Mouse (Mus musculus) thymus, postnatal 14 days (tissue): ENCODE measurements around the gene Itga6.
A peak's percentile ranks its signal among the peaks of the same experiment; 100 is the strongest.

Experiments used
- DNase-seq: peaks from one replicate; pipeline ENCODE4 v3.0.0; 2021

Itga6 gene

GRCm38 (mm10) chr2:71764961-71765735, 19.7 kb downstream of the Itga6 start:
- no peak for DNase-seq

- no peak for DNase-seq
Measured at GRCm38 (mm10) chr2:71766007-71766406, 20.6 kb downstream of the Itga6 start.

- no peak for DNase-seq
Measured at GRCm38 (mm10) chr2:71767019-71767610, 21.7 kb downstream of the Itga6 start.

- no peak for DNase-seq
Measured at GRCm38 (mm10) chr2:71771762-71772161, 26.3 kb downstream of the Itga6 start.

GRCm38 (mm10) chr2:71773714-71774113, 28.3 kb downstream of the Itga6 start:
- DNase-seq = no peak

GRCm38 (mm10) chr2:71774246-71774951, 29.0 kb downstream of the Itga6 start:
- DNase-seq = no peak

GRCm38 (mm10) chr2:71775201-71775611, 29.8 kb downstream of the Itga6 start:
- DNase-seq = no peak

GRCm38 (mm10) chr2:71779266-71779888, 34.0 kb downstream of the Itga6 start:
- DNase-seq = no peak

GRCm38 (mm10) chr2:71780016-71780415, 34.6 kb downstream of the Itga6 start:
- DNase-seq = no peak

GRCm38 (mm10) chr2:71785260-71785659, 39.8 kb downstream of the Itga6 start:
- peak; percentile 65 for DNase-seq

- peak; percentile 31 for DNase-seq
Measured at GRCm38 (mm10) chr2:71786060-71786459, 40.6 kb downstream of the Itga6 start.

GRCm38 (mm10) chr2:71786591-71787155, 41.3 kb downstream of the Itga6 start:
- DNase-seq = peak; percentile 90

- DNase-seq = peak; percentile 79
Measured at GRCm38 (mm10) chr2:71787156-71787590, 41.8 kb downstream of the Itga6 start.

GRCm38 (mm10) chr2:71787591-71788460, 42.4 kb downstream of the Itga6 start:
- DNase-seq = peak; percentile 74

- DNase-seq = no peak
Measured at GRCm38 (mm10) chr2:71790752-71791151, 45.3 kb downstream of the Itga6 start.

- no peak for DNase-seq
Measured at GRCm38 (mm10) chr2:71791203-71791602, 45.8 kb downstream of the Itga6 start.

- DNase-seq = no peak
Measured at GRCm38 (mm10) chr2:71794139-71794538, 48.7 kb downstream of the Itga6 start.

GRCm38 (mm10) chr2:71796787-71797186, 51.4 kb downstream of the Itga6 start:
- no peak for DNase-seq

GRCm38 (mm10) chr2:71800798-71801197, 55.4 kb downstream of the Itga6 start:
- no peak for DNase-seq

GRCm38 (mm10) chr2:71801691-71802090, 56.3 kb downstream of the Itga6 start:
- DNase-seq = no peak

- no peak for DNase-seq
Measured at GRCm38 (mm10) chr2:71802131-71802530, 56.7 kb downstream of the Itga6 start.

- no peak for DNase-seq
Measured at GRCm38 (mm10) chr2:71805120-71805519, 59.7 kb downstream of the Itga6 start.
